Mouse (Mus musculus): ENCODE measurements at regions not wholly inside any gene's neighbourhood (a gene's known extent, or its start where the extent isn't known, plus 50 kb on each side); places are given as distances from the start of the nearest gene placed in this dataset.
A peak's percentile ranks its signal among the peaks of the same experiment; 100 is the strongest.
"Not testable (repeated sequence)": the region's sequence is repeated elsewhere in the genome, so short reads cannot be mapped to it uniquely, and the experiment has no call there.

DNA sequence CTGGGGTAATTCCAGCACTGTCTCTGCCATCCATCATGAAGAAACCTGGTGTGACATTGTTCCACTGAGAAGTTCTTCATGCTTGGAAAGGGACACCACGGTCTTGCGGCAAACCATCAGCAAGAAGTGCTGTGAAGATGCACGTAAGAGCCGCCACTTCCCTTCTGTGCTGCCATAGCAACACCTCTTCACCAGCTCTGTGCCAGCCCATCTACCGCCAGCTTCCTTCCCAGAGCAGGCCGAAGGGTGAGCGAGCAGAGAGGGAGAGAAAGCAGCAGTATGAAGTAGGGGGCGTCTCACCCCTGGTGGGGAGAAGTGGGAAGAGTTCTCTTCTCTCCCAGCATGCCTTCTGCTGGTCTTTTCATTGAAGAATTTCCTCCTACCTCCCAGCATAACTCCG is 84.8 kb upstream of the Zfp637 start:
- H3K9ac ChIP-seq (ENCODE audit: low read depth, low read length) = no peak overlapping the region
- no peak overlapping the region for H3K4me3 ChIP-seq (ENCODE audit: low read depth, low read length)
- ATAC-seq (ENCODE audit: low FRiP score) (no peak), DNase-seq (ENCODE audit: low spot score) (no peak)
- no peaks in the 10 kb centered on the region for H3K27me3 ChIP-seq (ENCODE audit: control insufficient read depth, insufficient read depth, low read length)
- H3K27ac ChIP-seq (ENCODE audit: low read depth, low read length) = no peak overlapping the region
- H3K4me1 ChIP-seq (replicated peaks; ENCODE audit: control insufficient read depth, insufficient read depth, low read length) = no peaks in the 10 kb centered on the region
- no peak overlapping the region for H3K4me2 ChIP-seq (replicated peaks; ENCODE audit: low read depth, low read length)
- no peaks in the 10 kb centered on the region for H3K36me3 ChIP-seq (ENCODE audit: control insufficient read depth, insufficient read depth, low read length)
- WGBS = 74% methylated on average over 9 of the region's 9 CpGs
- H3K9me3 ChIP-seq (ENCODE audit: control insufficient read depth, low read length) = no peaks in the 10 kb centered on the region

DNA sequence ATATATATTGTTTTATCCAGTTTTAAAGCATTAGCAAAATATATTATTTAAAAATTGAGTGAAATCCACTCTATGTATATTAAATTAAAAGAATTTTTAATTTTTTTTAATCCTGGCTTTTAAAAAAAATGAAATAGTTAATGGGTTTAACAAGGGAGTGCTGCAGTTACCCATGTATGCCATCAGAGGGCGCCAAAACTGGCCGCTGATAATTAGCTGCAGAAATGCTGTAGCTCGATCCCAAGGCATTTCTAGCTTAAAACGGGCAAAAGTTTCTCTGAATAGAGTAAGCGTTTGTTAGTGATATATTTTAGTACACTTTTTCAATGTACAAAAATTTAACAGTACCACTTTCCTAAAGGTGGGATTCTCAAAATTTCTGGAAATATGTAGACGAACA is 82.5 kb upstream of the Zfp637 start:
- H3K9ac ChIP-seq (ENCODE audit: low read depth, low read length); H3K4me3 ChIP-seq (ENCODE audit: low read depth, low read length); H3K27me3 ChIP-seq (ENCODE audit: control insufficient read depth, insufficient read depth, low read length); H3K9me3 ChIP-seq (ENCODE audit: control insufficient read depth, low read length); H3K27ac ChIP-seq (ENCODE audit: low read depth, low read length); ATAC-seq (ENCODE audit: low FRiP score); H3K4me1 ChIP-seq (replicated peaks; ENCODE audit: control insufficient read depth, insufficient read depth, low read length); H3K4me2 ChIP-seq (replicated peaks; ENCODE audit: low read depth, low read length); H3K36me3 ChIP-seq (ENCODE audit: control insufficient read depth, insufficient read depth, low read length): not testable (repeated sequence)
- WGBS = 16% methylated on average over 6 of the region's 6 CpGs
- DNase-seq (ENCODE audit: low spot score) = peak; percentile 70

DNA sequence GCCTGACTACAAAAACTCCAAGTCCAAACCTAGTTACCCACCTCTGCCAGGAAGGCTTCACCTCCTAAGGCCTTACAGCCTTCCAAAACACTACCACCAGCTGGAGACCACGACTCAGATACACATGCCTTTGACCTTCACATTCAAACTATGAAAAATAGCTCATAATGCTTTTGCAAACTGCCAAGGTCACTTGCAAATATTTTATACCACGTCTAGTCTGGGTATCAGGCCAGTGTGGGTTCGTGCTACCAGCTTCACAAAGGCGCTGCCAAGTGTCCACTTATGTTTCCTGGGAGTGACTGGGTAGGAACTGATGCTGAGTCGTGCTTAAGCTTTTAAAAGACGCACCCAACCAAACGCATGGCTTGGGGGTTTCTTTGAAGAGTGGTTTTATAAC is 69.5 kb upstream of the Zfp637 start:
- Histone ChIP-seq H3K4me3 (ENCODE audit: low read depth, low read length) (no peak overlapping the region), H3K36me3 (ENCODE audit: control insufficient read depth, insufficient read depth, low read length) (no peaks in the 10 kb centered on the region), H3K9me3 (ENCODE audit: control insufficient read depth, low read length) (no peaks in the 10 kb centered on the region), H3K9ac (ENCODE audit: low read depth, low read length) (no peak overlapping the region), H3K27me3 (ENCODE audit: control insufficient read depth, insufficient read depth, low read length) (no peaks in the 10 kb centered on the region), H3K4me1 (replicated peaks; ENCODE audit: control insufficient read depth, insufficient read depth, low read length) (no peaks in the 10 kb centered on the region), H3K4me2 (replicated peaks; ENCODE audit: low read depth, low read length) (no peak overlapping the region), H3K27ac (ENCODE audit: low read depth, low read length) (no peak overlapping the region)
- DNase-seq (ENCODE audit: low spot score) (no peak), ATAC-seq (ENCODE audit: low FRiP score) (no peak)
- WGBS = 84% methylated on average over 7 of the region's 7 CpGs

DNA sequence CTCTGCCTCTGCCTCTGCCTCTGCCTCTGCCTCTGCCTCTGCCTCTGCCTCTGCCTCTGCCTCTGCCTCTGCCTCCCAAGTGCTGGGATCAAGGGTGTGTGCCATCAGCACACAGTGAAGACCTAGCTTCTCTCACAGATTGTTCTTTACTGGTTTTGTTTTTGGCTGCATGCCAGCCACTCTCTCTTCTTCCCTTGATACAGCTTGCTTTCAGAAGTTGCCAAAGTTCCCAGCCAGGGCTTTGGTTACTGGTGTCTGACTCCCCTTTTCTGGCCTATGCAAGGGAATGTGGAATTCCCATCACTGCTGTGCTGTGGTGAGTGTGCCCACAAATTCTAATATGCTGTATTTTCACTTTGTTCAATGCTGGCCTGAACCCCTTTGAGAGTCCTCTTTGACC is 68.6 kb upstream of the Zfp637 start:
- no peaks in the 10 kb centered on the region for H3K4me1 ChIP-seq (replicated peaks; ENCODE audit: control insufficient read depth, insufficient read depth, low read length)
- no peak overlapping the region for H3K9ac ChIP-seq (ENCODE audit: low read depth, low read length)
- no peak for ATAC-seq (ENCODE audit: low FRiP score)
- no peak for DNase-seq (ENCODE audit: low spot score)
- H3K27me3 ChIP-seq (ENCODE audit: control insufficient read depth, insufficient read depth, low read length) = no peaks in the 10 kb centered on the region
- no peak overlapping the region for H3K4me3 ChIP-seq (ENCODE audit: low read depth, low read length)
- H3K27ac ChIP-seq (ENCODE audit: low read depth, low read length) = no peak overlapping the region
- H3K9me3 ChIP-seq (ENCODE audit: control insufficient read depth, low read length) = no peaks in the 10 kb centered on the region
- no peaks in the 10 kb centered on the region for H3K36me3 ChIP-seq (ENCODE audit: control insufficient read depth, insufficient read depth, low read length)
- no peak overlapping the region for H3K4me2 ChIP-seq (replicated peaks; ENCODE audit: low read depth, low read length)

DNA sequence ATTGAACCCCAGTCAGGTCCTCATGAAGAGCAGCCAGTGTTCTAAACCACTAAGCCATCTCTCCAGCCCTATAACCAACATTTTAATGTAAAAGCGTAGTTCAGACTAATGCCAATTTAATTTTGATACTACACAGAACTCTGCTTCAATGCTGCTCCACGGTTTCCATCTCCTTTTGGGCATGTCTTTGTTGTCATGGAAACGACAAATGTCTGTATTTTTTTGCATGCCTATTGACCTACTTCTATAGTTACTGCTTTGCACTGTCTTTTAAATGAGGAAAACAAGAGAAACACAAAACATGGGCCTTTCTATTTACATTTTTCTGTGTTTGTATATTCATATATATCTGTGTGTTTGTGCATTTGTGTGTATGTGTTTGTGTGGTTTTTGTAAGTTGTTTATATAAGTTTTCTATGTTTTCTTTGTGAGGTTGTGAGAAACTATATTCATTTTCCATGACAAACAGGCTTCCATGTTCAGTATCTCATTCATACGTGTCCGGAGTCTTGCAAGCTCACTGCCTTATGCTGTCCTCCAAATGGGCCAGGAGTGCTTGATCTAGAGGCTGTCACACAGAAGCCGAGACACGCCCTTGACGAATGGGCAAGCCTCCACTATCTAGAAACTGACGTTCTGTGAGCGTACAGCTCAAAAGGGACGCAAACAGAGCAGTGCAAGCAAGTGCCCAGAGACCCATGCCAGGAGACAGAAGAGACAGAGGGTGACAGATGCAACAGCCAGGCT is 65.5 kb upstream of the Zfp637 start:
- Histone ChIP-seq H3K4me3 (ENCODE audit: low read depth, low read length) (no peak overlapping the region), H3K9me3 (ENCODE audit: control insufficient read depth, low read length) (no peaks in the 10 kb centered on the region), H3K27ac (ENCODE audit: low read depth, low read length) (no peak overlapping the region), H3K4me2 (replicated peaks; ENCODE audit: low read depth, low read length) (no peak overlapping the region), H3K4me1 (replicated peaks; ENCODE audit: control insufficient read depth, insufficient read depth, low read length) (no peaks in the 10 kb centered on the region), H3K9ac (ENCODE audit: low read depth, low read length) (no peak overlapping the region), H3K36me3 (ENCODE audit: control insufficient read depth, insufficient read depth, low read length) (no peaks in the 10 kb centered on the region), H3K27me3 (ENCODE audit: control insufficient read depth, insufficient read depth, low read length) (no peaks in the 10 kb centered on the region)
- no peak for DNase-seq (ENCODE audit: low spot score)
- no peak for ATAC-seq (ENCODE audit: low FRiP score)
- WGBS = 80% methylated on average over 11 of the region's 11 CpGs

DNA sequence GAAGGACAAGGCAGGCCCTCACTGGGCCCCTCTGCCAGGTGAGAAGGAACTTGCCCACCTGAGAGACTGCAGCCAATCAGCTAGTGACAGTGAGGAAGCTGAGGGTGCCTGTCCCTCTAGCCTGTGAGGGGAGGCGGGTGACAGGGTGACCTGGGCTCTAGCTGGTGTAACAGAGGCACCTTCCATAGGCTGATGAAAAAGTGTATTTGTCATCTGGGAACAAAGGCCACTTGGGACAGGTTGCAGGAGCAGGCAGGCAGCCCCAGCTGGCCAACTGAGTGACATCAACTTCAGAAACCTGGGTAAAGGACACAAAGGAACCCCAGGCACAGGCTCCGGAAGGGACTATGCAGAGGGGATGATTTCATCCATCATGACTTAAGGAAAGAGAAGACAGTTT is 63.0 kb upstream of the Zfp637 start:
- H3K4me1 ChIP-seq (replicated peaks; ENCODE audit: control insufficient read depth, insufficient read depth, low read length) = no peaks in the 10 kb centered on the region
- WGBS = 64% methylated on average over 2 of the region's 2 CpGs
- ATAC-seq (ENCODE audit: low FRiP score) (no peak), DNase-seq (ENCODE audit: low spot score) (no peak)
- H3K4me2 ChIP-seq (replicated peaks; ENCODE audit: low read depth, low read length) = no peak overlapping the region
- no peaks in the 10 kb centered on the region for H3K9me3 ChIP-seq (ENCODE audit: control insufficient read depth, low read length)
- no peak overlapping the region for H3K9ac ChIP-seq (ENCODE audit: low read depth, low read length)
- no peaks in the 10 kb centered on the region for H3K27me3 ChIP-seq (ENCODE audit: control insufficient read depth, insufficient read depth, low read length)
- no peaks in the 10 kb centered on the region for H3K36me3 ChIP-seq (ENCODE audit: control insufficient read depth, insufficient read depth, low read length)
- no peak overlapping the region for H3K4me3 ChIP-seq (ENCODE audit: low read depth, low read length)
- no peak overlapping the region for H3K27ac ChIP-seq (ENCODE audit: low read depth, low read length)

DNA sequence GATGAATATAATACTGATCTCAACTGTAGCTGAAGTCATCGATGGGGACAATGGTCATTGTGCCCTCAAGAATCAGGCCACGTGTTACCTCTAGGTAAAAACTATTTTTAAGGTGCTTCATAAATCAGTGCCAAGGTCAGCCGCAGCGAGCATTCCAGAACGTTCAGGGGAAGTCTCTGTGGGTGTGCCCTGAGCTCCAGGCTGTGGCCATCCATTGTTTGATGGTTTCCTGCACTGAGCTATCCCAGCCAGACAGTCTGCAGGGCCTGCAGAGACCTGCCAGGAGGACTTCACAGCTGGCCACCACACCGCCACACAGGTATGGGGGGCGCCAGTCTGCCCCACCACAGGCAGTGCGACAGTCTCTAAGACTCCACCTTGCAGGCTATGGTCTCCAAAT is 62.5 kb upstream of the Zfp637 start:
- 78% methylated on average over 8 of the region's 8 CpGs for WGBS
- Histone ChIP-seq H3K9me3 (ENCODE audit: control insufficient read depth, low read length) (no peaks in the 10 kb centered on the region), H3K27me3 (ENCODE audit: control insufficient read depth, insufficient read depth, low read length) (no peaks in the 10 kb centered on the region), H3K4me3 (ENCODE audit: low read depth, low read length) (no peak overlapping the region), H3K36me3 (ENCODE audit: control insufficient read depth, insufficient read depth, low read length) (no peaks in the 10 kb centered on the region), H3K4me2 (replicated peaks; ENCODE audit: low read depth, low read length) (no peak overlapping the region), H3K9ac (ENCODE audit: low read depth, low read length) (no peak overlapping the region), H3K27ac (ENCODE audit: low read depth, low read length) (no peak overlapping the region), H3K4me1 (replicated peaks; ENCODE audit: control insufficient read depth, insufficient read depth, low read length) (no peaks in the 10 kb centered on the region)
- ATAC-seq (ENCODE audit: low FRiP score) = no peak
- no peak for DNase-seq (ENCODE audit: low spot score)

DNA sequence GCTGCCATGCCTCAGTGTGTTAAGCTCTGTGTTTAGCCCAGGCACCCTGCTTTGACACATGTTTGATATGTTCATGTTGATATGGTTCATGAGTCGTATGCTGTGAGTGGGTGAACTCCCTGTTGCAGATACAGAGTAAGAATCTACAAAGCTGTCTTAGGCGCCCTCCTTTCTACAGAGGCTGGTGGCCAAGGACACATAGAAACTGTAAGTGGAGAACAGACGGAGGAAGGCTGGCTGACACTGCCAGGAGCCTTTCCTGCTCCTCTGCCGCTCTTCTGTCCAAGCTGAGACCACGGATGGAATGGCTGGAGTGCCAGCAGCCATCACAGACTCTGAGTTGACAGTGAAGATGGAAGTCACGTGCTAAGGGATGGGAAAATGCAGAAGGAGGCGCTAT is 62.0 kb upstream of the Zfp637 start:
- 86% methylated on average over 7 of the region's 7 CpGs for WGBS
- no peaks in the 10 kb centered on the region for H3K9me3 ChIP-seq (ENCODE audit: control insufficient read depth, low read length)

DNA sequence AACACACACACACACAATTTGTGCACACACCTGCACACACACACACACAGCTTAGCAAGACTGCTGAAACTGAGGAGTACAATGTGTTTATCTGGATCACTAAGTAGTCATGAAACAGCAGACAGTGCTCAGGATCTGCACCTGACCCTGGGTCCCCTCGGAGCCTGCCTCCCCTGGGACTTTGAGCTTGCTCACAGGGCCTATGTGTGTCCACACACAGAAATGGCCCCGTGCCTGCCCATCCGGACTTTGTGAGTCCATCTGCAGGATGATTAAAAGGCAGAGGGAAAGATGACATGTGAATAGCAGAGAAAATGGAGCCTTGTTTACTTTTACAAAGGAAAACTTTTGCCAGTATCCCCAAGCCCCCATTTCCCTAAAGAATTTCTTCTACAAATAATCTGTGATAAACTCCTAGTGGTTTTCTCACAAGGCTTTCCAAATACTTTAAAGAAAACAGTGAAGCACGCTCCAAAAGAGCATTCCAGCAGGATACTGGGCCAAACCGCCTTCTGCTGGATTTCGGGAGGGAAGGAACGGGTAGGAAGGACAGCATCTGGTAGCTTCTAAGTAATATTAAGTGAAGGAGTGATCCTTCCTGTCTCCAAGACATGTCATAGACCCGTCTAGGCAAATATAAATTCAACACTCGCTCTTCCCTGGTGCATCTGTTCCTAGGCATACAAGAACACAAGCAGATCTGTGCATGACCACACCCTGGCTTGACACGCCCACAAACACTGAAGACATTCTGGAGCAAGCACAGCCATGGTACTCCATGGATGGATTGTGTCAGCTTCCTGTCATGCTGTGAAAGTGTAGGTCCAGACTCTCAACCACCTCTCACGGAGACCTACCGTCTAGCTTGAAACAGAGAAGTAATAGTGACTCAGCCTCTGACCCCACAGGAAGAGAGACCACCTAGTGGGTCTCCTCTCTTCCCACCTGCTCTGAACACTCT is 52.1 kb upstream of the Zfp637 start:
- no peak for ATAC-seq (ENCODE audit: low FRiP score)
- WGBS = 84% methylated on average over 12 of the region's 12 CpGs
- Histone ChIP-seq H3K4me2 (replicated peaks; ENCODE audit: low read depth, low read length) (no peak overlapping the region), H3K4me1 (replicated peaks; ENCODE audit: control insufficient read depth, insufficient read depth, low read length) (no peaks in the 10 kb centered on the region), H3K9me3 (ENCODE audit: control insufficient read depth, low read length) (no peaks in the 10 kb centered on the region), H3K4me3 (ENCODE audit: low read depth, low read length) (no peak overlapping the region), H3K36me3 (ENCODE audit: control insufficient read depth, insufficient read depth, low read length) (no peaks in the 10 kb centered on the region), H3K9ac (ENCODE audit: low read depth, low read length) (no peak overlapping the region), H3K27ac (ENCODE audit: low read depth, low read length) (no peak overlapping the region), H3K27me3 (ENCODE audit: control insufficient read depth, insufficient read depth, low read length) (no peaks in the 10 kb centered on the region)
- no peak for DNase-seq (ENCODE audit: low spot score)

More for the DNA sequence above, 62.0 kb upstream of the Zfp637 start:
- H3K9ac ChIP-seq (ENCODE audit: low read depth, low read length) = no peak overlapping the region
- H3K4me2 ChIP-seq (replicated peaks; ENCODE audit: low read depth, low read length) = no peak overlapping the region
- H3K4me3 ChIP-seq (ENCODE audit: low read depth, low read length) = no peak overlapping the region
- no peak for ATAC-seq (ENCODE audit: low FRiP score)
- DNase-seq (ENCODE audit: low spot score) = no peak
- H3K36me3 ChIP-seq (ENCODE audit: control insufficient read depth, insufficient read depth, low read length) = no peaks in the 10 kb centered on the region
- no peak overlapping the region for H3K27ac ChIP-seq (ENCODE audit: low read depth, low read length)
- H3K4me1 ChIP-seq (replicated peaks; ENCODE audit: control insufficient read depth, insufficient read depth, low read length) = no peaks in the 10 kb centered on the region
- no peaks in the 10 kb centered on the region for H3K27me3 ChIP-seq (ENCODE audit: control insufficient read depth, insufficient read depth, low read length)

Data from hindbrain, embryonic 11.5 days (tissue).